Mouse (Mus musculus) activated CD4-positive, CD25-positive, alpha-beta regulatory T cell, adult 4 months (primary cell): ENCODE data around the gene Zc3hav1. TPM values are rescaled to one million over a fixed set of nuclear protein-coding genes. Genes with fewer than 3 reads are reported as not detected.

Source experiments
- ATAC-seq: one replicate; pipeline ENCODE4 v1.8.0; 2017
- polyA plus RNA-seq, 2 experiments: library from polyadenylated mRNA; unstranded; fragments of 100-300 nt; shearing (Covaris generic); gene quantifications; one replicate each; pipeline ENCODE4 v1.2.1; 2017

Zc3hav1 gene
- polyA plus RNA-seq, 2 experiments from 2014 or later: 172 to 188 TPM

- peak; percentile 16 for ATAC-seq
Measured at GRCm38 (mm10) chr6:38351930-38352329, 2.5 kb downstream of the Zc3hav1 start.

GRCm38 (mm10) chr6:38349806-38350205 is 4.6 kb downstream of the Zc3hav1 start:
- ATAC-seq: no peak

- ATAC-seq: no peak
Measured at GRCm38 (mm10) chr6:38348811-38349453, 5.5 kb downstream of the Zc3hav1 start.

DNA sequence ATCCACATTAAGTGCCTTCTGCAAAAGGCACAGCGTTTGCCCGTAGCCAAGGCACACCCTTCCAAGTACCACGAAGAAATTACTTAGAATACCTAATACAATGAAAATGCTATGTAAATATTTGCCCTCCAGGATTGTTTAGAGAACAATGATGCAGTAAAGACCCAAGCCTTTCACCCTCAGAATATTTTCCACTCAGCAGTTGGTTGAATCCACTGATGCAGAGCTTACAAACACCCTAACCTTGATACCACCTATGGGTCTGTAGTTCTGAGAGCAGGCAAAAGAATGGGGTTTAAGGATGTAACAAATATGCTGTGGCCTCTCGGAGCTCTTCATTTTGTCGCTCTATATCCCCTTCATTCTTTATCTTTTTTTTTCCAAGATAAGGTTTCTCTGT is 6.5 kb downstream of the Zc3hav1 start:
- ATAC-seq: no peak

DNA sequence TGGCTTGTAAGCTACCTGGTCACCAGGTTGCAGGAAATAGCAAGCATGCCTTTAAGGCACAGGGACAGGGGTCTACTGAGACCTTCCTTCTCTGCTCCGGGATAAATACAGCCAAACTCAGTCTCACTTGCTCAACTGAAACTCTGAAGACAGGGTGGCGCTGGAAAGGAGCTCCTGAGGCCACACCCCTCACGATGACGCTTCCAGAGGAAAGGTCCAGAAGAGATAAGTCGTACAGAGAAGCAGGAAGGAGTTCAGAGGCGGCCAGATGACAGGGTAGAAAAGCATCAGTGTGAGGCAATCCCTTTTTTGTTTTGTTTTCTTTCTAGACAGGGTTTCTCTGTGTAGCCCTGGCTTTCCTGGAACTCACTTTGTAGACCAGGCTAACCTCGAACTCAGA is 8.6 kb downstream of the Zc3hav1 start:
- peak; percentile 58 for ATAC-seq

GRCm38 (mm10) chr6:38344006-38344670 is 10.3 kb downstream of the Zc3hav1 start:
- ATAC-seq: peak; percentile 26

GRCm38 (mm10) chr6:38343581-38343980 is 10.8 kb downstream of the Zc3hav1 start:
- no peak for ATAC-seq

- peak; percentile 21 for ATAC-seq
Measured at GRCm38 (mm10) chr6:38342666-38342992, 11.8 kb downstream of the Zc3hav1 start.

GRCm38 (mm10) chr6:38341751-38342665 is 12.4 kb downstream of the Zc3hav1 start:
- ATAC-seq: peak; percentile 47

DNA sequence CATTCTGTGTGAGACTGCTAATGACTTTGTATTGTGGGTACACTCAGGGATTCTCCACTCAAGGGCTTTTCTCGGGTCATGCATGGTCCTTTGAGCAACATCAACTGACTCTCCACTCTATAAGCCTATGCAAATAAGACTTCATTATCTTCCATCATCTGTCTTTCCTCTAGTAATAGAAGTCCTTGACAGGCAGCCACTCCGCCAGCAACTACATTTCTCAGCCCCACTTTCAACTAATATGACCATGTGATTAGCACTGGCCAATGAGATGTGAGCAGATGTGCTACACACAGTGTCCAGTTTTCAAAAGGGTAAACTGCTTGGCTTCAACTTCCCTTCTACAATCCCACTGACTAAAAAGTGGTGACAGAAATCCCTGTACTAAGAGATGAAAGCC is 15.3 kb downstream of the Zc3hav1 start:
- ATAC-seq: no peak

- ATAC-seq: peak; percentile 17
Measured at GRCm38 (mm10) chr6:38337951-38338350, 16.5 kb downstream of the Zc3hav1 start.

GRCm38 (mm10) chr6:38337166-38337705 is 17.2 kb downstream of the Zc3hav1 start:
- ATAC-seq: no peak

- no peak for ATAC-seq
Measured at GRCm38 (mm10) chr6:38335264-38335663, 19.1 kb downstream of the Zc3hav1 start.

DNA sequence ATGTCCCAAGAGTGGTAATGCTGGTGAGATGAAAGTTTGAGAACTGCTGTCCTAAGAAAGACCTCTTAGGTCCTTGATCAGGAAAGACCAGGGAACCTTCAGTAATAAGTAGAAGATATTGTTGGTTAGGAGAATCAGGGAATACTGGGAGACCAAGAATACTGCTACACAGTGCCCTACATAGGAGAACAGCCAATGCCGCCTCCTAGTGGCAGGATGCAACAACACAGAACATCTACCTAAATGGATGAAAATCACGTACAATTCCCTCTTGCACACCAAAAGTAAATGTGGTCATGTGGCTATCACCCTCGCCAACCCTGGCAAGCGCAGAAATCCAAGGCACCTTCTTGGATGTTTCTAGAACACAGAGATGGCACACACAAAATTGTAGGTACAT is 27.8 kb downstream of the Zc3hav1 start:
- ATAC-seq: peak; percentile 33

DNA sequence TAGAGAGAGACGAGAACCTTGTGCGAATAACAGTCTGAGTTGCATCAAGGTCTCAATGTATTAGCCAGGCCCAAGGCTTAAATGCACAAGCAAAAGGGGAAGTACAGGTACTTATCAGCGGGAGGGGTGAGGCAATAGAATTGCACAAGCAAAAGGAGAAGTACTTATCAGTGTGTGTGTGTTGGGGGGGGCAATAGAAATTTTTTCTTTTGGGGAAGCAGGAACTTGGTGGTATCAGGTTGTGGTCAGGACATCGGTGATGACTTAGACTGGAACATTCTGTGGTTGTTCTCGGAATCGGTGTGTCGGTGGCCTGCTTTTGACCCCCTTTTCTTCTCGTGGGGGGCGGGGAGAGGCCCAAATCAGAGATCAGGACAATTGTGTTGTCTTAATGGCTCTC is 33.8 kb downstream of the Zc3hav1 start:
- ATAC-seq: no peak

DNA sequence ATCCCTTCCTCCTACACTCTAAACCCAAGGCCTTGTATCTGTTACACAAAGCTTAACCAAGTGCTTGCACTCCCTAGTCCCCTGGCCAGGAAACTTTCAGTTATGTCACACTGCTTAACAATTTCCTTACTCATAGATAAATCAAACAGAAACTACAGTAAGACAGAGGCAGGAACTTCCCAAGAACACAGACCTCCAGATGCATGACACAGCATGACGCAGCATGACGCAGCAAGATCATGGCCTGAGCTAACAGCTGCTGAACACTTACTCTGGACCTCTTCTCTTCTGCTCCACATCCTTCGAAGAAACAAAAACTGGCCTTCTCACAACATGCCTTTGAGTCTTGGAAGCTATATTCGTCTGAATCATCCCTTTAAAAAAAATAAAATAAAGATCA is 38.4 kb downstream of the Zc3hav1 start:
- no peak for ATAC-seq

DNA sequence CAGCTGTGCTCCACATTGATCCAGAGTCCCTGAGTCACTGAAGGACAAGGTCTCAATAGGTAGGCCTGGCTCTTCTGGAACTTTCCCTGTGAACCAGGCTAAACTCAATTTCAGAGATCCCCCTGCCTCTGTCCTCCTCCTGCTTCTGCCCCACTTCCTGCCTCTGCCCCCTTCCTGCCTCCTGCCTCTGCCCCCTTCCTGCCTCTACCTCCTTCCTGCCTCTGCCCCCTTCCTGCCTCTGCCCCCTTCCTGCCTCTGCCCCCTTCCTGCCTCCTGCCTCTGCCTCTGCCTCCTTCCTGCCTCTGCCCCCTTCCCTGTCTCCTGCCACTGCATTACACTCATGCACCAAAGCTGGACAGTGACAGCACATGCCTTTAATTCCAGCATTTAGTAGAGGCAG is 44.7 kb downstream of the Zc3hav1 start:
- peak; percentile 50 for ATAC-seq

DNA sequence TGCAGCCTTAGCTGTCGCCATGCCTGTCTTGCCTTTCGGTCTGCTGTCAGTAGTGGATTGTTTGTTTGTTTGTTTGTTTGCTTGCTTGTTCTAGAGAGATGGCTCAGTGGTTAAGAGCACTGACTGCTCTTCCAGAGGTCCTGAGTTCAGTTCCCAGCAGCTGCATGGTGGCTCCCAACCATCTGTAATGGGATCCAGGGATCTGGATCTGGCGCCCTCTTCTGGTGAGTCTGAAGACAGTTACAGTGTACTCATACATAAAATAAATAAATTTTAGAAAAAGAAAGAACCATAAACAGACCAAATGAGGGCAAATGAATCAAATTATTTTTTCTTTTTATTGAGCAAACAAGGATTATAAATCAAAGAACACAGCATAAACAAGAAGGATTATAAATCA is 49.4 kb downstream of the Zc3hav1 start:
- no peak for ATAC-seq

DNA sequence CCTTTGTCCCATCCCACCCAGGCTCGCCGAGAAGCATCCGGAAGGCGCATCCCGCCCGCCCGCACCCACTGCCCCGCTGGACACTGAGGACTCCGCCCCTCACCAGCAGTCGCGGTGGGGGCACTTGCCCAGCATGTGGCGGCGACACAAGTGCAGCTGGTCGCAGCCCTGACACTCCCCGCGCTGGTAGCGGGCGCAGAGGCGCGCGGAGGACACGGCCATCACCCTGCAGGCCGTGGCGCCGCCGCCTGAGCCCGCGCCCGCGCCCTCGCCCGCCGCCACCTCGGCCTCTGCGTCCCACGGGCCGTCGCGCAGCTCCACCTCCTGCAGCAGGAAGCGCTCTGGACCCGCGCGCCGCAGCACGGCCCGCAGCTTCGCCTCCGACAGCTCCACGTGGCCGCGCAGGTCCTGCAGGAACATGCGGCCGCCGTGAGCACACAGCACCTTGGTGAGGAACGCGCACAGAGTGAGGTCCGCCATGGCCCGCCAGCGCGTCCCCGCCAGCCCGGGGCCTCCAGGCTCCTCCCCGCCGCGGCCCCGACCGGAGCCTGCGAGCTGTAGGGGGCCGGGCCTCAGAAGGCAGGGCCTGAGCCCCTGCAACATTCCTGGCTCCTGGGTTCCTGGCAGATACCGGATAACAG is 55.5 kb downstream of the Zc3hav1 start, which contains the start of gene Zc3hav1l:
Gene Zc3hav1l, minus strand, starts transcription at position 499 of the 641 bp plus-strand sequence.
- ATAC-seq: peak; percentile 53

- no peak for ATAC-seq
Measured at GRCm38 (mm10) chr6:38298246-38298635, 56.2 kb downstream of the Zc3hav1 start.

DNA sequence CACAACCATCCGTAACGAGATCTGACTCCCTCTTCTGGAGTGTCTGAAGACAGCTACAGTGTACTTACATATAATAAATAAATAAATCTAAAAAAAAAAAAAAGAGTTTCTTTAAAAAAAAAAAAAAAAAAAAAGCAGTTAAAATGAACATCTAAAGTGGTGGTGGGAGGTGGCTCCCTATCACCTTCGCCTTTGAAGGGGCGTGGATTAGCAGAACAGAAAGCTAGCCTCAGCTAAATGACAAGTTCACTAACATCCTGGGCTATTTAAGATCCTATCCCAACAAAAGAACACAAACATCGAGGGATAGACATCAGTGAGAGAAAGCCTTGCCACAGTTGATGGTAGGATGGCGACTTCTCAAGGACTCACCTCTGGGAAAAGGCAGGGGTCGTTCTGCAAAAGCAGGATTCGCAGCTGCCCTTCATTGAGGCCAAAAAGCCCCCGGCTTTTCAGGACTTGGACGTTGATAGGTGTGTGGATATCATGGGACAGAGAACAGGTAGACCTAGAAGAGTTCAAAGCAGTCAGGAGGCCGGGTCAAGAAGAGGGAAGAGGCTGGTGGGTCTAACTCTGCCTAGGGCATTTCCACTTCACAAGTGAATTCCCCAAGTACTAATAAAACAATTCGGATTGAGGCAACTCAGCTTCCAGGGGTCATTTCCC is 56.7 kb downstream of the Zc3hav1 start:
- ATAC-seq: no peak

- ATAC-seq: no peak
Measured at GRCm38 (mm10) chr6:38293708-38294107, 60.7 kb downstream of the Zc3hav1 start.
